Mouse (Mus musculus) forebrain, embryonic 16.5 days (tissue): ENCODE data around the gene Prss2. TPM values are rescaled to one million over a fixed set of nuclear protein-coding genes. Genes with fewer than 3 reads are reported as not detected.
A peak's percentile ranks its signal among the peaks of the same experiment; 100 is the strongest.
"Not testable (repeated sequence)": the region's sequence is repeated elsewhere in the genome, so short reads cannot be mapped to it uniquely, and the experiment has no call there.

Experiments used
- ATAC-seq: fragments of 200-750 bp; cut with Nextera tagmentation; 2 replicates; pipeline ENCODE4 v1.8.0; 2017; ENCODE audit warnings: mild to moderate bottlenecking, moderate library complexity
- H3K27ac ChIP-seq: fragments of 300-500 bp; sonication (generic); 2 replicates; pipeline ENCODE4 v1.5.1; 2014; ENCODE audit warnings: low read length, control low read depth
- H3K27me3 ChIP-seq: fragments of 300-500 bp; sonication (generic); replicated peaks from 2 replicates; pipeline ENCODE4 v1.6.1; 2014; ENCODE audit warnings: low read length; ENCODE audit not compliant: control insufficient read depth, insufficient read depth
- H3K36me3 ChIP-seq: fragments of 300-500 bp; sonication (generic); 2 replicates; pipeline ENCODE4 v1.6.1; 2014; ENCODE audit not compliant: control insufficient read depth, insufficient read depth
- H3K4me1 ChIP-seq: fragments of 300-500 bp; sonication (generic); replicated peaks from 2 replicates; pipeline ENCODE4 v1.6.1; 2014; ENCODE audit warnings: low read length; ENCODE audit not compliant: control insufficient read depth, insufficient read depth
- H3K4me2 ChIP-seq: fragments of 300-500 bp; sonication (generic); 2 replicates; pipeline ENCODE4 v1.6.1; 2014; ENCODE audit warnings: mild to moderate bottlenecking, low read length, control low read depth
- H3K4me3 ChIP-seq: fragments of 300-500 bp; sonication (generic); replicated peaks from 2 replicates; pipeline ENCODE4 v1.5.1; 2014; ENCODE audit warnings: mild to moderate bottlenecking, low read length, control low read depth
- H3K9ac ChIP-seq: fragments of 300-500 bp; sonication (generic); replicated peaks from 2 replicates; pipeline ENCODE4 v1.6.1; 2014; ENCODE audit warnings: low read depth, low read length, control low read depth
- H3K9me3 ChIP-seq: fragments of 300-500 bp; sonication (generic); 2 replicates; pipeline ENCODE4 v1.6.1; 2016; ENCODE audit warnings: low read length; ENCODE audit not compliant: control insufficient read depth
- WGBS: fragments of 180-500 bp; shearing (Covaris S2); extraction: QIAGEN DNeasy Blood & Tissue Kit; methylation state at CpG from one replicate; pipeline ENCODE4 v1.1.7; 2014; 5-methylcytosine and 5-hydroxymethylcytosine counted together
- polyA plus RNA-seq: library from polyadenylated mRNA; unstranded; fragments of >200 nt; fragmentation: Nextera tagmentation; extraction: Ambion mirVana; gene quantifications from 2 replicates; pipeline ENCODE4 v1.2.1, GENCODE M21; 2015

Gene Prss2
- polyA plus RNA-seq, 1 experiment from 2014 or later = not detected

GRCm38 (mm10) chr6:41537376-41537775, 15.8 kb downstream of the Prss2 start:
- no peaks in the 10 kb centered on the region for H3K36me3 ChIP-seq
- no peak for ATAC-seq
- no peaks in the 10 kb centered on the region for H3K9me3 ChIP-seq
- H3K4me2 ChIP-seq = no peak overlapping the region
- H3K27ac ChIP-seq = no peak overlapping the region
- 95% methylated on average over 1 of the region's 1 CpGs for WGBS
- H3K27me3 ChIP-seq = no peaks in the 10 kb centered on the region
- H3K4me3 ChIP-seq = no peak overlapping the region
- no peak overlapping the region for H3K9ac ChIP-seq
- no peaks in the 10 kb centered on the region for H3K4me1 ChIP-seq

GRCm38 (mm10) chr6:41538296-41538695, 16.7 kb downstream of the Prss2 start:
- H3K9me3 ChIP-seq, H3K9ac ChIP-seq, H3K4me2 ChIP-seq, H3K4me3 ChIP-seq, H3K4me1 ChIP-seq, ATAC-seq, H3K36me3 ChIP-seq, H3K27ac ChIP-seq, H3K27me3 ChIP-seq: not testable (repeated sequence)
- WGBS = 92% methylated on average over 5 of the region's 8 CpGs

- H3K4me1 ChIP-seq = peaks cover 16% of the 10 kb centered on the region
- no peak for ATAC-seq
- H3K4me3 ChIP-seq = no peak overlapping the region
- H3K36me3 ChIP-seq = no peaks in the 10 kb centered on the region
- H3K9ac ChIP-seq = no peak overlapping the region
- H3K9me3 ChIP-seq = no peaks in the 10 kb centered on the region
- no peak overlapping the region for H3K27ac ChIP-seq
- no peaks in the 10 kb centered on the region for H3K27me3 ChIP-seq
- H3K4me2 ChIP-seq = no peak overlapping the region
Measured at GRCm38 (mm10) chr6:41540746-41541145, 19.2 kb downstream of the Prss2 start.

- Histone ChIP-seq H3K36me3 (no peaks in the 10 kb centered on the region), H3K4me3 (no peak overlapping the region), H3K9ac (no peak overlapping the region), H3K27ac (no peak overlapping the region), H3K9me3 (no peaks in the 10 kb centered on the region), H3K27me3 (no peaks in the 10 kb centered on the region), H3K4me1 (peaks cover 16% of the 10 kb centered on the region), H3K4me2 (no peak overlapping the region)
- ATAC-seq = no peak
- 67% methylated on average over 1 of the region's 1 CpGs for WGBS
Measured at GRCm38 (mm10) chr6:41541746-41542145, 20.2 kb downstream of the Prss2 start.

- H3K4me1 ChIP-seq = peaks cover 16% of the 10 kb centered on the region
- H3K9ac ChIP-seq = peak overlapping the region; percentile 53; the same call in 1 of the 2 replicates
- peak overlapping the region; percentile 67 for H3K4me2 ChIP-seq
- no peaks in the 10 kb centered on the region for H3K36me3 ChIP-seq
- no peaks in the 10 kb centered on the region for H3K27me3 ChIP-seq
- ATAC-seq = peak; percentile 25
- H3K27ac ChIP-seq = no peak overlapping the region
- peak overlapping the region; percentile 42 for H3K4me3 ChIP-seq
- WGBS = 6% methylated on average over 3 of the region's 3 CpGs
- H3K9me3 ChIP-seq = no peaks in the 10 kb centered on the region
Measured at GRCm38 (mm10) chr6:41542983-41543382, 21.4 kb downstream of the Prss2 start.

DNA sequence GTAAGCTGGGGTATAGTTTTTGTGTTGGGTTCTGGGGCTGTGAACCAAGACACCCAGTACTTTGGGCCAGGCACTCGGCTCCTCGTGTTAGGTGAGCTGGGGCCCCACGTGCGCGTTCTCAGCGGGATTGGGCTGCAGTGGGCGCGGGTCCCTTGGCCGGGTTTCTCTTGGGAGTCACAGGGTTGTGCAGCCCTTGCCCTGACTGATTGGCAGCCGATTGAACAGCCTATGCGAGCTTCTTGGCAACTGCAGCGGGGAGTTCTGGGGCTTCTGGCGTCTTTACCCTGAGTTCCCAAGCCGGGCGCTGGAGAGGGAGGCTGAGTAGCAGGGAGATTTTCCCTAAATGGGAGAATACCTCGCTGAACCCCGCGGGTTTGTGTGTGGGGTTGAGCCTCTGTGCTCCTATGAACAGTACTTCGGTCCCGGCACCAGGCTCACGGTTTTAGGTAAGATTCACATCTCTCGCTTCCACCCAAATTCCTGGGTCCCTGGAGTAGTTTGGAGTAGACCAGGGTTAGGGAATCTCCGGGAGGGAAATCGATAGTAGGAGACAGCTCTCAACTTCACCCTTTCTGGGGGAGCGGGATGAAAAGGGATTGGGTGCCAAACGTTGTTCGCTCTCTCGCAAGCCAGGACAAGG, 21.9 kb downstream of the Prss2 start:
- whole genome bisulfite sequencing = 5% methylated on average over 28 of the region's 28 CpGs
- Histone ChIP-seq H3K27ac (no peak overlapping the region), H3K4me1 (peaks cover 16% of the 10 kb centered on the region), H3K4me3 (peak overlapping the region; percentile 42), H3K36me3 (no peaks in the 10 kb centered on the region), H3K27me3 (no peaks in the 10 kb centered on the region), H3K4me2 (peak overlapping the region; percentile 67), H3K9ac (peak overlapping the region; percentile 53), H3K9me3 (no peaks in the 10 kb centered on the region)
- peak; percentile 76 for ATAC-seq

DNA sequence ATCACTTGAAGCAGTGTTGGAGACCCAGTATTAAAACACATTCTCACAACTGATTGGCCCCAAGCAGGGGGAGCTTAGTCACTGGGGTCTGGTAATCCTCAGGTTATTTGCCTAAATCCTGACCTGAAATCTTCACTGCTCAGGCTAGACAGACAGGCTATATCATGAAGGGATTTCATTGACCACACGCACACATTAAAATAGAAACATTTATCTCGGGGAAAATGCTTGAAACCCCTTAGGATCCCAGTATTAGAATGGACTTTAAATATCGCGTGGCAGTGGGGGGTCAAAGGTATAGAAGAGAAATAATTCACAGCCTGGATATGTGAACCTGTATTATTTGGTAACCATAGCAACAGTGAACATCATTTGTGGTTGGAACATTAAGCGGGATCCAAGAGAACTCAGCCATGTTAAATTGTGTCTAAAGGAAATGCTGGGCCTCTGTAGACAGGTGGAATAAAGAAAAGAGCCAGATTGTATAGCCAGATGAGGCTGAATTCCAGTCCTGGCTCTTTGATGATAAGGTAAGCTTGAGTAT, 22.9 kb downstream of the Prss2 start:
- Histone ChIP-seq H3K9ac (no peak overlapping the region), H3K9me3 (no peaks in the 10 kb centered on the region), H3K4me3 (no peak overlapping the region), H3K4me1 (peaks cover 16% of the 10 kb centered on the region), H3K4me2 (peak overlapping the region; percentile 67), H3K36me3 (no peaks in the 10 kb centered on the region), H3K27ac (no peak overlapping the region), H3K27me3 (no peaks in the 10 kb centered on the region)
- WGBS = 39% methylated on average over 5 of the region's 5 CpGs
- peak; percentile 48 for ATAC-seq

DNA sequence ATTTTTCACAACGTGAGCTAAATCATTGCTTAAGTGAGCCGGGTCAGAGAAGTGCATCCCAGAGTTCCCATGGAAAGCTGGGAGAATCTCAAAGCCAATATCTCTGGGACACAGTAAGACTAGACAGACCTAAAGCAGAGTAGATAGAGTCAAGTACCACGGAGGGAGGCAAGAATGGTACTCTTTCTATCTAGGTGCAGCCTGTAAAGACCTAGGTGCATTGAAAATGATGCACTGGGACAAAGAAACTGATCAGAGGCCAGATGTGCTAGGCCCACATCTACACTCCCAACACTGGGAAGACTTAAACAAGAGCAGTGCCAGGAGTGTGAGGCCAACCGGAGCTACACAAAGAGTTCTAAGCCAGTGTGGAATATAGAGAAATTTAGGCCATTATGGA, 23.7 kb downstream of the Prss2 start:
- no peak overlapping the region for H3K4me3 ChIP-seq
- no peak overlapping the region for H3K27ac ChIP-seq
- no peak for ATAC-seq
- H3K4me2 ChIP-seq = no peak overlapping the region
- peaks cover 16% of the 10 kb centered on the region for H3K4me1 ChIP-seq
- H3K27me3 ChIP-seq = no peaks in the 10 kb centered on the region
- no peak overlapping the region for H3K9ac ChIP-seq
- no peaks in the 10 kb centered on the region for H3K36me3 ChIP-seq
- no peaks in the 10 kb centered on the region for H3K9me3 ChIP-seq
- WGBS = 87% methylated on average over 4 of the region's 4 CpGs

DNA sequence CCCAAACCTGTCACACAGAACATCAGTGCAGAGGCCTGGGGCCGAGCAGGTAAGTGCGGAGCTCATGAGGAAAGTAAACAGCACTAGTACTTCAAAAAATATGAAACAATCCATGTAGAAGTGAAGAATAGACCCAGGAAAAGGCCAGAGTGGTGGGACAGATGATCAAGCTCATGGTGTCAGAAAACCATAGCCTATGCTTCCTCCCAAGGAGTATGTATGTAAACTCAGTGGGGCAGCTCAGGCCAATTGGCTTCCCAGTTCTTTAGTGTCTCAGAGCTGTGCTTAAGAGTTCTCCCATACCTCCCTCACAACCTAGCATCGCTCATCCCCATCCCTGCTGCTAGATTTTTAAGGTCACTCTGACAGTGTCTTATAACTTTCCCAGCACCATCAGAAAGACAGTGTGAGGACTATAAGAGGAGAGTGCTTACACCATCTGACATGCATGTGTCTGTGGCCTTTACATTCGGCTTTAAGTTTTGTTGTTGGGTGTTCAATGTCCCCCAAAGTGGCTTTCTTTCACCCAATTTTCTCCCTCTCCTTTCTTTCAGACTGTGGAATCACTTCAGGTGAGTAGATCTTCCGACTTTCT, 25.6 kb downstream of the Prss2 start:
- Histone ChIP-seq H3K9ac (no peak overlapping the region), H3K36me3 (no peaks in the 10 kb centered on the region), H3K4me3 (no peak overlapping the region), H3K4me2 (no peak overlapping the region), H3K9me3 (no peaks in the 10 kb centered on the region), H3K27ac (no peak overlapping the region), H3K27me3 (no peaks in the 10 kb centered on the region), H3K4me1 (peaks cover 16% of the 10 kb centered on the region)
- ATAC-seq = no peak
- WGBS = 95% methylated on average over 5 of the region's 5 CpGs
